Mouse (Mus musculus) heart, embryonic 12.5 days (tissue): ENCODE data around the gene Usp2. TPM values are rescaled to one million over a fixed set of nuclear protein-coding genes. Genes with fewer than 3 reads are reported as not detected.

Experiments
- ATAC-seq: fragments of 200-750 bp; cut with Nextera tagmentation; 2 replicates; pipeline ENCODE4 v1.8.0; 2017; ENCODE audit warnings: moderate TSS enrichment, moderate library complexity; ENCODE audit not compliant: insufficient number of reproducible peaks, low FRiP score
- H3K27ac ChIP-seq: fragments of 300-500 bp; sonication (generic); 2 replicates; pipeline ENCODE4 v1.5.1; 2016; ENCODE audit warnings: mild to moderate bottlenecking, moderate library complexity; ENCODE audit not compliant: poor library complexity, severe bottlenecking
- H3K27me3 ChIP-seq: fragments of 300-500 bp; sonication (generic); replicated peaks from 2 replicates; pipeline ENCODE4 v1.6.1; 2016; ENCODE audit warnings: mild to moderate bottlenecking, moderate library complexity
- H3K36me3 ChIP-seq: fragments of 300-500 bp; sonication (generic); 2 replicates; pipeline ENCODE4 v1.6.1; 2016; ENCODE audit warnings: mild to moderate bottlenecking, moderate library complexity
- H3K4me1 ChIP-seq: fragments of 300-500 bp; sonication (generic); replicated peaks from 2 replicates; pipeline ENCODE4 v1.6.1; 2016; ENCODE audit warnings: mild to moderate bottlenecking
- H3K4me2 ChIP-seq: fragments of 300-500 bp; sonication (generic); 2 replicates; pipeline ENCODE4 v1.6.1; 2016; ENCODE audit warnings: mild to moderate bottlenecking, moderate library complexity
- H3K4me3 ChIP-seq: fragments of 300-500 bp; sonication (generic); 2 replicates; pipeline ENCODE4 v1.5.1; 2016; ENCODE audit warnings: mild to moderate bottlenecking
- H3K9ac ChIP-seq: fragments of 300-500 bp; sonication (generic); 2 replicates; pipeline ENCODE4 v1.6.1; 2016; ENCODE audit warnings: mild to moderate bottlenecking, moderate library complexity
- H3K9me3 ChIP-seq: fragments of 300-500 bp; sonication (generic); replicated peaks from 2 replicates; pipeline ENCODE4 v1.6.1; 2016; ENCODE audit warnings: mild to moderate bottlenecking, moderate library complexity
- WGBS: fragments of 180-500 bp; shearing (Covaris S2); methylation state at CpG from one replicate; pipeline ENCODE4 v1.1.7; 2016; 5-methylcytosine and 5-hydroxymethylcytosine counted together
- polyA plus RNA-seq: library from polyadenylated mRNA; unstranded; fragments of >200 nt; fragmentation: Nextera tagmentation; extraction: Ambion mirVana; gene quantifications from 2 replicates; pipeline ENCODE4 v1.2.1, GENCODE M21; 2016

Gene Usp2
- polyA plus RNA-seq, 1 experiment from 2014 or later, result 51.7 TPM

DNA sequence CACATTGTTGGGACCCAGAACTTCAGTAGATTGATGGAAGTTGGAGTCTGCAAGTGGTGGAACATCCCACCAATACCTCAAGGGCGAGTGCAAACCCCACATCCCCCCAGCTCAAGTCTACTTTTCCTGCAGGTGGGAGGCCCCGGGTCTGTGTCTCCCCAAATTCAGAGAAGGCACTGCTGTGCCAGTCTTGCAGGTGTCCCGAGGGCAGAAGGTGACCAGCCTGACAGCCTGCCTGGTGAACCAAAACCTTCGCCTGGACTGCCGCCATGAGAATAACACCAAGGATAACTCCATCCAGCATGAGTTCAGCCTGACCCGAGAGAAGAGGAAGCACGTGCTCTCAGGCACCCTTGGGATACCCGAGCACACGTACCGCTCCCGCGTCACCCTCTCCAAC is 20.4 kb upstream of the Usp2 start:
- no peak overlapping the region for H3K4me2 ChIP-seq
- peaks cover 62% of the 10 kb centered on the region for H3K27me3 ChIP-seq
- H3K4me3 ChIP-seq, result no peak overlapping the region
- no peak overlapping the region for H3K9ac ChIP-seq
- no peaks in the 10 kb centered on the region for H3K36me3 ChIP-seq
- H3K9me3 ChIP-seq, result no peaks in the 10 kb centered on the region
- ATAC-seq, result no peak
- WGBS, result 79% methylated on average over 12 of the region's 12 CpGs
- H3K27ac ChIP-seq, result no peak overlapping the region
- peaks cover 14% of the 10 kb centered on the region for H3K4me1 ChIP-seq

DNA sequence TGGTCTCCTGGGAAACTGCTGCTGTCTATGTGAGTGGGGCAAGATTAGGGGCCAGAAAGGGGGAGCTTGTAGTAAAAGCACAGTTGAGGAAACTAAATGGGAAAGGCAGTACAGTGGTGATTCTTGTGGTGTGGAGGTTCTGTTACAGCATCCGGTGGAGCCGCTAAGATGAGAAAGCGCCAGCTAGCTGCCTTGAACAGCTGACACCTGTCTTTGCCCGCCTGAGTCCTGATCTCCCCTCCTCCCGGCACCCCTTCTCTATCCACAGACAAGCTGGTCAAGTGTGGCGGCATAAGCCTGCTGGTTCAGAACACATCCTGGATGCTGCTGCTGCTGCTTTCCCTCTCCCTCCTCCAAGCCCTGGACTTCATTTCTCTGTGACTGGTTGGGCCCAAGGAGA is 19.8 kb upstream of the Usp2 start:
- WGBS, result 55% methylated on average over 6 of the region's 6 CpGs
- H3K9me3 ChIP-seq, result no peaks in the 10 kb centered on the region
- no peak overlapping the region for H3K4me3 ChIP-seq
- peaks cover 14% of the 10 kb centered on the region for H3K4me1 ChIP-seq
- H3K36me3 ChIP-seq, result no peaks in the 10 kb centered on the region
- no peak overlapping the region for H3K4me2 ChIP-seq
- no peak for ATAC-seq
- no peak overlapping the region for H3K9ac ChIP-seq
- H3K27ac ChIP-seq, result no peak overlapping the region
- peaks cover 57% of the 10 kb centered on the region for H3K27me3 ChIP-seq

DNA sequence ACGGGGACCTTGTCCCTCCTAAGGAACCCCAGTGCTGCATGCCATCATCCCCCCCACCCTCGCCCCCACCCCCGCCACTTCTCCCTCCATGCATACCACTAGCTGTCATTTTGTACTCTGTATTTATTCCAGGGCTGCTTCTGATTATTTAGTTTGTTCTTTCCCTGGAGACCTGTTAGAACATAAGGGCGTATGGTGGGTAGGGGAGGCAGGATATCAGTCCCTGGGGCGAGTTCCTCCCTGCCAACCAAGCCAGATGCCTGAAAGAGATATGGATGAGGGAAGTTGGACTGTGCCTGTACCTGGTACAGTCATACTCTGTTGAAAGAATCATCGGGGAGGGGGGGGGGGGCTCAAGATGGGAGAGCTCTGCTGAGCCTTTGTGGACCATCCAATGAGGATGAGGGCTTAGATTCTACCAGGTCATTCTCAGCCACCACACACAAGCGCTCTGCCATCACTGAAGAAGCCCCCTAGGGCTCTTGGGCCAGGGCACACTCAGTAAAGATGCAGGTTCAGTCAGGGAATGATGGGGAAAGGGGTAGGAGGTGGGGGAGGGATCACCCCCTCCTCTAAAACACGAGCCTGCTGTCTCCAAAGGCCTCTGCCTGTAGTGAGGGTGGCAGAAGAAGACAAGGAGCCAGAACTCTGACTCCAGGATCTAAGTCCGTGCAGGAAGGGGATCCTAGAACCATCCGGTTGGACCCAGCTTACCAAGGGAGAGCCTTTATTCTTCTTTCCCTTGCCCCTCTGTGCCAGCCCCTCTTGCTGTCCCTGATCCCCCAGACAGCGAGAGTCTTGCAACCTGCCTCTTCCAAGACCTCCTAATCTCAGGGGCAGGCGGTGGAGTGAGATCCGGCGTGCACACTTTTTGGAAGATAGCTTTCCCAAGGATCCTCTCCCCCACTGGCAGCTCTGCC is 19.0 kb upstream of the Usp2 start:
- Histone ChIP-seq H3K4me2 (no peak overlapping the region), H3K4me1 (peaks cover 13% of the 10 kb centered on the region), H3K4me3 (no peak overlapping the region), H3K27ac (no peak overlapping the region), H3K27me3 (peaks cover 51% of the 10 kb centered on the region), H3K9ac (no peak overlapping the region), H3K9me3 (no peaks in the 10 kb centered on the region), H3K36me3 (no peaks in the 10 kb centered on the region)
- no peak for ATAC-seq
- 59% methylated on average over 14 of the region's 14 CpGs for WGBS

DNA sequence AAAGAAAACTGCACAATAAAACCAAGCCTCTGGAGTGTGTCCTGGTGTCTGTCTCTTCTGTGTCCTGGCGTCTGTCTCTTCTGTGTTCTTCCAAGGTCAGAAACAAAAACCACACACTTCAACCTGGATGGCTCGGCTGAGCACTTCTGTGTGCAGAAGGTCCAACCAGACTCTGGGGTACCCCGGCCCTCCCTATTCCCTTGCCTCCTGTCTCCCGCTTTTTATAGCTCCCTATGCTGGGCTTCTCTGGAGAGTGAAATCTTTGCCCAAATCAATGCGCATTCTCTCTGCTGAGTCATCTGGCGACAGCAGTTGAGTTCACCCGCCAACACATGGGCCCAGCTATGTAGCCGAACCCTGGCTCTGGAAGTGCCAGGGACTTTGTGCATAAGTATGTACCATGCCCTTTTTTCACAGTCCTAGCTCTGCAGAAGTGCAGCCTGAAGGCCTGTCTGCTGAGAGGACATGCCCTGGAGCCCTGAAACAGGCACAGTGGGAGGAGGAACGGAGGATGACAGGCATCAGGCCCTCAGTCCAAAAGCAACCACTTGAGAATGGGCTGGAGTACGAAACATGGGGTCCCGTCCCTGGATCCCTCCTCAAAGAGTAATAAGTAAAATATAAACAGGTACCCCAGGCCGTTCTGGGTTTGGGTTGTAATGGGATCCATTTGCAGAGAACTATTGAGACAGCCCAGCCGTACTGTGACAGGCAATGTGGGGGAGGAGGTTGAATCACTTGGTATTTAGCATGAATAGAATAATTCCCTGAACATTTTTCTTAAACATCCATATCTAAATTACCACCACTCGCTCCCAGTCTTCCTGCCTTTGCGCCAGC is 18.1 kb upstream of the Usp2 start:
- no peak for ATAC-seq
- H3K4me1 ChIP-seq, result peaks cover 4% of the 10 kb centered on the region
- H3K4me2 ChIP-seq, result no peak overlapping the region
- no peak overlapping the region for H3K27ac ChIP-seq
- no peak overlapping the region for H3K4me3 ChIP-seq
- H3K9ac ChIP-seq, result no peak overlapping the region
- no peaks in the 10 kb centered on the region for H3K9me3 ChIP-seq
- no peaks in the 10 kb centered on the region for H3K36me3 ChIP-seq
- 60% methylated on average over 15 of the region's 15 CpGs for WGBS
- H3K27me3 ChIP-seq, result peaks cover 41% of the 10 kb centered on the region

DNA sequence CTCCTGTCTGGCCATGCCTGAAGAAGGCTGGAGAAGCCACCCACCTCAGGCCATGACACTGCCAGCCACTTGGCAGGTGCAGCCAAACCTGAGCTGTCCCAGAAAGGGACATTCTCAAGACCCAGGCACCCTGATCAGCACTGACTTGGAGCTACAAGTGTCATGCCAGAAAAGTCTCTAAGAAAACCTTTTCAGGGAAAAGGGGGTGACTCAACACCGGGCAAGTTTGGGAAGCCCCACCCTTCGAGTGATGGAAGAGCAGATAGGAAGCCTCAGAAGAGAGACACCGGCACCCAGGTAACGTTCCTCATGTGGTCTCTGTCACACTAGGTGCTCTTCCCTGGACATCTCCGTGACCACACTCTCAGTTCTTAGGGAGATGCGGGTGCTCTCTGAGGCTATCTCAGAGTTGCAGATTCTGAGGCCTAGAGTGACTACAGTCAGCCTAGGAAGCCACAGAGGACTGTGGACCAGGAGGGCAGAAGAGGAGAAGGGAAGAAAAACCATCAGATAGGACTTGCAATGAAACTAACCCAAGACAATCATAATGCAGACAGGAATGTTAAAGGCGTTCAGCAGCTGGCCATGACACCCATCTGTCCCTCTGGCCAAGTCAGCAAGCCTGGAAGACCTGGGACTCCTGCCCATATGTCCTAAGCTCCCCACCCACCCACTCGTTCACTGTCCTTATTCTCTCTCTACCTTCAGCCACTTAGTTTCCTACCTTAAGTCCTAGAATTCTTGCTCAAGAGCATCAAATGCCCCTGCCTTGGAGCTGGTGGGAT is 17.2 kb upstream of the Usp2 start:
- Histone ChIP-seq H3K4me3 (no peak overlapping the region), H3K9me3 (no peaks in the 10 kb centered on the region), H3K27me3 (peaks cover 33% of the 10 kb centered on the region), H3K4me1 (0 out of 2 replicates have a peak, but pooled peaks cover 4% of the 10 kb centered on the region), H3K36me3 (no peaks in the 10 kb centered on the region), H3K4me2 (no peak overlapping the region), H3K27ac (no peak overlapping the region), H3K9ac (no peak overlapping the region)
- whole genome bisulfite sequencing, result 74% methylated on average over 8 of the region's 8 CpGs
- no peak for ATAC-seq

DNA sequence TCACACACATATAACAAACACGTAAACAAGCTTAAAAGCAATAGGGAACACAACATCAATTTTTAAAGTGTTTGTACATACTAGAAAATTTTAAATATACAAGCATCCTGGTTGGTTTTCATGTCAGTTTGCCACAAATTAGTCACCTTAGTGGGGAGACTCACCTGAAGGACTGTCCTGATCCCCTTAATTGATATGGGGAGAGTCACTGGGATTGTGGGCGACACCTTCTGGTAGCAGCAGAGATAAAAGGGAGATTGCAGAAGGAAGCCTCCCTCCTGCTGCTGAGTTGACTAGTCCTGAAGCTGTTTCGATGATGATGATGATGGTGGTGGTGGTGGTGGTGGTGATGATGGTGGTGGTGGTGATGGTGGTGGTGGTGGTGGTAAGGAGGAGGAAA is 14.0 kb upstream of the Usp2 start:
- H3K4me3 ChIP-seq, result no peak overlapping the region
- no peak overlapping the region for H3K4me2 ChIP-seq
- no peak overlapping the region for H3K27ac ChIP-seq
- no peak overlapping the region for H3K9ac ChIP-seq
- 58% methylated on average over 3 of the region's 3 CpGs for WGBS
- H3K4me1 ChIP-seq, result 0 out of 2 replicates have a peak, but pooled peaks cover 4% of the 10 kb centered on the region
- no peaks in the 10 kb centered on the region for H3K36me3 ChIP-seq
- no peaks in the 10 kb centered on the region for H3K9me3 ChIP-seq
- H3K27me3 ChIP-seq, result peaks cover 9% of the 10 kb centered on the region; the same call in 1 of the 2 replicates
- ATAC-seq, result no peak

DNA sequence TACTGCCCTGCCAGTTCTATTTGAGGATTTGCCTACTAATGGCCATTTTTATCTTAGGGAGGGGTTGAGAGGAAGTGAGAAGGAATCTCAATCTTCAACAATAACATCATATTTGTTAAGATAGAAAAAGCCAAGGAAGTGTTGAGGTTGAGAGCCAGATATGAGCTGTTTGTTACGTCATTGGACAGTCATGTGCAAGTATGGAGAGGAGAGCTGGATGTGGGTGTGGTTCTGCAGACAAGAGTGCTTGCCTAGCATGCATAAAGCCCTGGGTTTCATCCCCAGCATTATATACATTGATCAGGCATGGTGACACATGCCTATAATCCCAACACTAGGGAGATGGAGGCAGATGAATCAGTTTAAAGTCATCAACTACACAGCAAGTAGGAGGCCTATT is 12.9 kb upstream of the Usp2 start:
- H3K36me3 ChIP-seq, result no peaks in the 10 kb centered on the region
- 0 out of 2 replicates have a peak, but pooled peaks cover 4% of the 10 kb centered on the region for H3K27me3 ChIP-seq
- 30% methylated on average over 1 of the region's 1 CpGs for WGBS
- no peaks in the 10 kb centered on the region for H3K9me3 ChIP-seq
- H3K9ac ChIP-seq, result no peak overlapping the region
- no peak overlapping the region for H3K4me2 ChIP-seq
- ATAC-seq, result no peak
- H3K4me3 ChIP-seq, result no peak overlapping the region
- 0 out of 2 replicates have a peak, but pooled peaks cover 4% of the 10 kb centered on the region for H3K4me1 ChIP-seq
- no peak overlapping the region for H3K27ac ChIP-seq

DNA sequence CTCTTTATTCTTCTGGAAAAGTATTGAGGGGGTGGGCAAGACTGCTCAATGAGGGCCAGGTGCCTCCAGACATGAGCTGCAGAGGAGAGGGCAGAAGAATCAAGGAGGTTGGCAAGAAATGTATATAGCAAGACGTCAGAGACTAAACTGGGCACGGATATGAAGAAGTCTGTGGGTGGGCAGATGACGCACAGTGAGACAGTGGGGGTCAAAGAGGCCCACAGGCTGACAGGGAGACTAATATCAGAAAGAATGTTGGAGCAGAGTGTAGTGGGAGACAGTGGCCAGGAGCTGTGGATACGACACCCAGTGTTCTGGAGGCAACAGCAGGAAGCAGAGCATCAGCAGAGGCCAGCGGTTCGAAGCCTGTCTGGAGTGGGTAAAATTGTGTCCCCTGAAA is 8.2 kb upstream of the Usp2 start:
- no peak overlapping the region for H3K4me2 ChIP-seq
- 0 out of 2 replicates have a peak, but pooled peaks cover 3% of the 10 kb centered on the region for H3K27me3 ChIP-seq
- WGBS, result 84% methylated on average over 6 of the region's 6 CpGs
- no peak for ATAC-seq
- H3K9ac ChIP-seq, result no peak overlapping the region
- no peaks in the 10 kb centered on the region for H3K36me3 ChIP-seq
- no peaks in the 10 kb centered on the region for H3K9me3 ChIP-seq
- H3K4me1 ChIP-seq, result 0 out of 2 replicates have a peak, but pooled peaks cover 4% of the 10 kb centered on the region
- H3K27ac ChIP-seq, result no peak overlapping the region
- no peak overlapping the region for H3K4me3 ChIP-seq

DNA sequence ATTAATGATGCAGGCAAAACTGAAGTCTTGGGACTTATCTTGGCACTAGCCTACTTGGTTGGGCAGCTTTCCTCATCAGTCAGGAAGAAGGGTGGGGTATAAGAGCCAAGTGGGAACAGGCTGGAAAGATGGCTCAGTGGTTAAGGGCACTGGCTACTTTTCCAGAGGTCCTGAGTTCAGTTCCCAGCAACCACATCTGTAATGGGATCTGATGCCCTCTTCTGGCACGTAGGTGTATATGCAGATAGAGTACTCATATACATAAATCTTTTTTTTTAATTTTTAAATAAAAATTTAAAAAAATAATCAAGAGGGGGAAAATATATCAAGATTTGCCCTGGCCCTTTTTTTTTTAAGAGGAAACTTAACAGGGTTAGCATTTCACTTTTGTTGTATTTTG is 1.6 kb upstream of the Usp2 start:
- H3K27me3 ChIP-seq, result no peaks in the 10 kb centered on the region
- H3K4me1 ChIP-seq, result peaks cover 27% of the 10 kb centered on the region
- no peak overlapping the region for H3K9ac ChIP-seq
- H3K27ac ChIP-seq, result no peak overlapping the region
- no peaks in the 10 kb centered on the region for H3K9me3 ChIP-seq
- 40% methylated on average over 1 of the region's 1 CpGs for WGBS
- no peak overlapping the region for H3K4me3 ChIP-seq
- ATAC-seq, result no peak
- H3K4me2 ChIP-seq, result no peak overlapping the region
- H3K36me3 ChIP-seq, result no peaks in the 10 kb centered on the region

DNA sequence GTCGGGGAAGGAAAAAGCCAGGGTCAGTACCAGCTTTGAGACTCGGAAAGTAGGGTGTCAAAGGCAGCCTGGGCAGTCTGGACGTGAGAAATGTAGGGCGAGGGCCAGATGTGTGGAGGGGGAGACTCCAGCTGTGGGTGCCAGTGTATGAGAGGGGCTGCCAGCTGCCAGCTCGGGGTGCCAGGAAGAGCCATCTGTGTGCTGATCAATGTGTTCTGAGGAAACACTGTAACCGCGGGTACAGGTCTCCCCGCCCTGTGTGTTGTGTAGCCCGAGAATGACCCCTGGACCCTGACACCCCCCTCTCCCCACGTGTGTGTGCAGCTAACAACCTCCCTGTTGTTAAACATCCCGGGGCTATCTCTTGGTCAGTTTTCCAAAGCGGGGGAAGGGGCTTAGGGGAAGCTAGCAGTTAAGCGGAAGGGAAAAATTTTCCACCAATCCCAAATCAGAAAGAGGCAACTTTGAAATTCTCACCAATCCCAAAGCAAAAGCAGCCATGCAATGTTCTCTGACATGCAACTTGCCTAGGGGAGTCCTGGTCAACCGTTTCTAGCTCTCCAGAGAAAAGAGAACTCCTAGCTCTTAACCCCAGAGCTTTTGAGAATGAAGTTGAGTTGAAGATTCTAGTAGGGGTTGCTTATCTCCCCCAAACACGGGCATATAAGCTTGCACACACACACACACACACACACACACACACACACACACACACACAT is 579 bp downstream of the Usp2 start:
- 3% methylated on average over 15 of the region's 15 CpGs for WGBS
- ATAC-seq, result peak; percentile 29

More for the DNA sequence above, 579 bp downstream of the Usp2 start:
- H3K36me3 ChIP-seq, result no peaks in the 10 kb centered on the region
- no peaks in the 10 kb centered on the region for H3K27me3 ChIP-seq
- peak overlapping the region; percentile 85 for H3K9ac ChIP-seq
- peaks cover 48% of the 10 kb centered on the region for H3K4me1 ChIP-seq
- H3K27ac ChIP-seq, result peak overlapping the region; percentile 65
- H3K4me3 ChIP-seq, result peak overlapping the region; percentile 65
- peak overlapping the region; percentile 95 for H3K4me2 ChIP-seq
- H3K9me3 ChIP-seq, result no peaks in the 10 kb centered on the region
